Mouse (Mus musculus): ENCODE measurements around the gene Il22ra2. TPM values are rescaled to one million over a fixed set of nuclear protein-coding genes. Genes with fewer than 3 reads are reported as not detected.
"Not testable (repeated sequence)": the region's sequence is repeated elsewhere in the genome, so short reads cannot be mapped to it uniquely, and the experiment has no call there.

Il22ra2 gene
- total and polyA plus RNA-seq, 3 experiments, result not detected

DNA sequence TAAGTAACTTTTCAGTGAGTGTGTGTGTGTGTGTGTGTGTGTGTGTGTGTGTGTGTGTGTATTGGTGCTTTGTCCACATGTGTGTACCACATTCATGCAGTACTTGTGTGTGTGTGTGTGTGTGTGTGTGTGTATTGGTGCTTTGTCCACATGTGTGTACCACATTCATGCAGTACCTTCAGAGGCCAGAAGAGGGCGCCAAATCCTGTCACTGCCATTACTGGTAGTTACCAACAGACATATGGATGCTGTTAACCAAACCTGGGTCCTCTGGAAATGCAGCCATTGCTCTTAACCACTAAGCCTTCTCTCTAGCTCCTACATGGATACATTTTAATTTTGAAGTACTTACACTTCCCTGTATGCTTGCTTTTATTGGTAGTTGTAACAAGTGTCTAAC is 20.3 kb upstream of the Il22ra2 start:
- H3K27me3 ChIP-seq (ENCODE audit: control insufficient read depth in 1 of 2, insufficient read depth in 2 of 2, low read length in 2 of 2); H3K79me2 ChIP-seq (ENCODE audit: control insufficient read depth, insufficient read depth, low read length, poor library complexity); H3K4me1 ChIP-seq (ENCODE audit: control insufficient read depth in 1 of 2, insufficient read depth in 2 of 2, low read length in 2 of 2); H3K4me3 ChIP-seq (ENCODE audit: control insufficient read depth in 1 of 2, insufficient read depth in 1 of 2, low read depth in 2 of 2, low read length in 2 of 2); H3K27ac ChIP-seq (ENCODE audit: control insufficient read depth, low read depth, low read length); H3K9ac ChIP-seq (ENCODE audit: control insufficient read depth, low read depth, low read length, poor library complexity, severe bottlenecking); H3K9me3 ChIP-seq (replicated peaks; ENCODE audit: insufficient read depth, low read length): not testable (repeated sequence)
- TF ChIP-seq ZC3H11A (IDR thresholded peaks at IDR 0.05; ENCODE audit: low read depth, low read length) (0 out of 2 replicates have a peak, but pooled peaks have one; percentile 3), SMC3 (IDR thresholded peaks at IDR 0.05; ENCODE audit: low read depth, low read length) (peak; percentile 46), CTCF (IDR thresholded peaks at IDR 0.05 in 2 of 3, conservative IDR thresholded peaks at IDR 0.05 in 1 of 3; ENCODE audit: control insufficient read depth in 1 of 3, insufficient read depth in 1 of 3, low read depth in 2 of 3, low read length in 3 of 3, poor library complexity in 1 of 3, severe bottlenecking in 1 of 3) (peak; percentile 61 to 69 (median 62)), RAD21 (IDR thresholded peaks at IDR 0.05; ENCODE audit: low read depth, low read length) (peak; percentile 33)
- peak; percentile 62 for DNase-seq (ENCODE audit: low read depth, low spot score)
- H3K36me3 ChIP-seq (ENCODE audit: control insufficient read depth in 1 of 2, insufficient read depth in 2 of 2, low read length in 2 of 2), result peaks cover 0 to 13% of the 10 kb centered on the region in 2 experiments; a peak in 2 of 4 replicates

DNA sequence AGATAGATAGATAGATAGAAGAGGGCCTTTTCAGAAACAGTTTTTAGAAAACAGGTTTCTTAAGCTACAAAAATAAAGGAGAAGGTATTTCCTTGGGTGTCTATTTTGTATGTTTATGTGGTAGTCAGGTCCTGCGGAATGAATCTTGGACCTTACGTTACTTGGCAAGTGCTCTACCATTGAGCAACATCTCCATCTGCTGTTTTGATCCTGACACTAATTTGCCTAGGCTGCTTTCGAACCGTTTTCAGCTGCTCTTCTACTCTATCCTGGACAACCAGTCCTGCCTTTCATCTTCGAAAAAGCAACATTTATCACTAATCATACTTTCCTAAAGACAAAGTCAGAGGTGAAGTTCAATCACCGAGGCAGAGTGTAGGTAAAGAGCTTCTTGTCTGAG is 18.6 kb upstream of the Il22ra2 start:
- Histone ChIP-seq H3K4me3 (ENCODE audit: control insufficient read depth in 1 of 2, insufficient read depth in 1 of 2, low read depth in 2 of 2, low read length in 2 of 2) (no peak overlapping the region), H3K36me3 (ENCODE audit: control insufficient read depth in 1 of 2, insufficient read depth in 2 of 2, low read length in 2 of 2) (peaks cover 0 to 12% of the 10 kb centered on the region in 2 experiments; a peak in 2 of 4 replicates), H3K27me3 (ENCODE audit: control insufficient read depth in 1 of 2, insufficient read depth in 2 of 2, low read length in 2 of 2) (no peaks in the 10 kb centered on the region), H3K27ac (ENCODE audit: control insufficient read depth, low read depth, low read length) (no peak overlapping the region), H3K4me1 (ENCODE audit: control insufficient read depth in 1 of 2, insufficient read depth in 2 of 2, low read length in 2 of 2) (no peaks in the 10 kb centered on the region), H3K9me3 (replicated peaks; ENCODE audit: insufficient read depth, low read length) (no peaks in the 10 kb centered on the region), H3K9ac (ENCODE audit: control insufficient read depth, low read depth, low read length, poor library complexity, severe bottlenecking) (no peak overlapping the region), H3K79me2 (ENCODE audit: control insufficient read depth, insufficient read depth, low read length, poor library complexity) (no peaks in the 10 kb centered on the region)
- no peak for DNase-seq (ENCODE audit: low read depth, low spot score)
- no peak for TF ChIP-seq SIN3A (IDR thresholded peaks at IDR 0.05; ENCODE audit: low read length)
- no peak for TF ChIP-seq POLR2AphosphoS2 (IDR thresholded peaks at IDR 0.05; ENCODE audit: low read length)
- no peak for TF ChIP-seq MEF2A (IDR thresholded peaks at IDR 0.05; ENCODE audit: extremely low read depth, insufficient replicate concordance, low read depth, low read length, poor library complexity, severe bottlenecking)
- TF ChIP-seq POLR2AphosphoS5 (IDR thresholded peaks at IDR 0.05; ENCODE audit: borderline replicate concordance, low read depth, low read length), result no peak
- no peak for TF ChIP-seq MAFK (IDR thresholded peaks at IDR 0.05; ENCODE audit: borderline replicate concordance, low read depth, low read length)

DNA sequence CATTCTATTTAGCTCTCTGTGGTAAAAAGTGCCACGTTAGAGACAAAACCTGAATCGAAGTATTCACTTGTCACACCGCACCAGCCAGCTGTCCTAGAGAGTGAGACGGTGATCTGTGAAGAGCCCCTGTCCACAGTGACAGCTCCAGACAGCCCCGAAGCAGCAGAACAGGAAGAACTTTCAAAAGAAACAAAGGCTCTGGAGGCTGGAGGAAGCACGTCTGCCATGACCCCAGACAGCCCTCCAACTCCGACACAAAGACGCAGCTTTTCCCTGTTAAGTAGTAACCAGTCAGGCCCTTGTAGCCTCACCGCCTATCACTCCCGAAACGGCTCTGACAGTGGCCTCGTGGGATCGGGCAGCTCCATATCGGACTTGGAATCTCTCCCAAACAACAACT is 12.7 kb upstream of the Il22ra2 start:
- Histone ChIP-seq H3K9me3 (replicated peaks; ENCODE audit: insufficient read depth, low read length) (no peaks in the 10 kb centered on the region), H3K36me3 (ENCODE audit: control insufficient read depth in 1 of 2, insufficient read depth in 2 of 2, low read length in 2 of 2) (peaks cover 0 to 5% of the 10 kb centered on the region in 2 experiments; a peak in 2 of 4 replicates), H3K4me1 (ENCODE audit: control insufficient read depth in 1 of 2, insufficient read depth in 2 of 2, low read length in 2 of 2) (no peaks in the 10 kb centered on the region), H3K9ac (ENCODE audit: control insufficient read depth, low read depth, low read length, poor library complexity, severe bottlenecking) (no peak overlapping the region), H3K4me3 (ENCODE audit: control insufficient read depth in 1 of 2, insufficient read depth in 1 of 2, low read depth in 2 of 2, low read length in 2 of 2) (no peak overlapping the region), H3K27me3 (ENCODE audit: control insufficient read depth in 1 of 2, insufficient read depth in 2 of 2, low read length in 2 of 2) (no peaks in the 10 kb centered on the region), H3K79me2 (ENCODE audit: control insufficient read depth, insufficient read depth, low read length, poor library complexity) (no peaks in the 10 kb centered on the region), H3K27ac (ENCODE audit: control insufficient read depth, low read depth, low read length) (no peak overlapping the region)
- DNase-seq (ENCODE audit: low read depth, low spot score), result no peak
- TF ChIP-seq TCF12 (IDR thresholded peaks at IDR 0.05; ENCODE audit: low read depth, low read length) (no peak), ZNF384 (IDR thresholded peaks at IDR 0.05; ENCODE audit: low read depth, low read length) (no peak), MYB (IDR thresholded peaks at IDR 0.05; ENCODE audit: low read depth, low read length) (no peak), ZC3H11A (IDR thresholded peaks at IDR 0.05; ENCODE audit: low read depth, low read length) (no peak), JUND (IDR thresholded peaks at IDR 0.05; ENCODE audit: low read depth, low read length) (no peak), EP300 (IDR thresholded peaks at IDR 0.05; ENCODE audit: low read depth in 1 of 2, low read length in 2 of 2) (no peak), GATA1 (IDR thresholded peaks at IDR 0.05; ENCODE audit: low read depth, low read length) (no peak), USF2 (IDR thresholded peaks at IDR 0.05; ENCODE audit: borderline replicate concordance in 1 of 2, insufficient read depth in 1 of 2, low read depth in 1 of 2, low read length in 2 of 2) (no peak), ELF1 (IDR thresholded peaks at IDR 0.05; ENCODE audit: low read depth, low read length) (no peak), RCOR1 (IDR thresholded peaks at IDR 0.05; ENCODE audit: low read depth, low read length) (no peak), MAFK (IDR thresholded peaks at IDR 0.05; ENCODE audit: borderline replicate concordance, low read depth, low read length) (no peak), UBTF (IDR thresholded peaks at IDR 0.05; ENCODE audit: borderline replicate concordance, insufficient read depth, low read depth, low read length) (no peak)

All from MEL (cell line).